In genomic region chr10:21635988-21636710, GRCm38 (mm10) we compare ENCODE assay signal across 21 mouse cellular contexts. TPM values are rescaled to one million over a fixed set of nuclear protein-coding genes. Genes with fewer than 3 reads are reported as not detected.
A peak's percentile ranks its signal among the peaks of the same experiment; 100 is the strongest.
DNase-seq lines count a peak whose midpoint lies in the region; ATAC-seq lines count a peak whose summit lies in the region.
"Had no signal": no experiment of that assay in that cellular context is flagged by ENCODE, and none has a peak within 500 bp of the region (broad histone marks: within the 10 kb centered on the region; RNA-seq: fewer than 3 reads in every experiment).

No protein-coding gene starts in this region.

- peaks cover 10% of the 10 kb centered on the region for H3K4me1 ChIP-seq in heart, embryonic 11.5 days (ENCODE audit: control insufficient read depth, insufficient read depth, low read length)
- H3K4me1 ChIP-seq in kidney, embryonic 15.5 days: no peaks in the 10 kb centered on the region
- H3K4me1 ChIP-seq: midbrain, embryonic 13.5 days had no signal

- no peak overlapping the region for H3K4me3 ChIP-seq in heart, embryonic 11.5 days (ENCODE audit: low read depth, low read length)
- H3K4me3 ChIP-seq in kidney, embryonic 15.5 days (replicated peaks): no peak overlapping the region
- H3K4me3 ChIP-seq: hindbrain, embryonic 12.5 days; limb, embryonic 15.5 days; midbrain, embryonic 13.5 days had no signal

- no peaks in the 10 kb centered on the region for H3K36me3 ChIP-seq in heart, embryonic 11.5 days (ENCODE audit: control insufficient read depth, insufficient read depth, low read length)
- no peaks in the 10 kb centered on the region for H3K36me3 ChIP-seq in kidney, embryonic 15.5 days
- H3K36me3 ChIP-seq: hindbrain, embryonic 12.5 days; limb, embryonic 15.5 days; midbrain, embryonic 13.5 days had no signal

- no peak for ATAC-seq in heart, embryonic 11.5 days (replicated peaks; ENCODE audit: insufficient number of reproducible peaks, low FRiP score, low TSS enrichment)
- ATAC-seq in kidney, embryonic 15.5 days (replicated peaks; ENCODE audit: low FRiP score): no peak
- ATAC-seq in common myeloid progenitor, adult 5-6 weeks (replicated peaks; ENCODE audit: low read depth, poor library complexity, severe bottlenecking): 0 out of 2 replicates have a peak, but pooled peaks have one; percentile 15
- ATAC-seq in monocyte, adult 5-6 weeks (replicated peaks; ENCODE audit: insufficient number of reproducible peaks, low FRiP score, low TSS enrichment, poor library complexity, severe bottlenecking): no peak
- ATAC-seq: forebrain, embryonic 14.5 days; midbrain, embryonic 13.5 days had no signal

- H3K27me3 ChIP-seq in heart, embryonic 11.5 days (ENCODE audit: control insufficient read depth, insufficient read depth, low read length): no peaks in the 10 kb centered on the region
- H3K27me3 ChIP-seq in kidney, embryonic 15.5 days: no peaks in the 10 kb centered on the region
- H3K27me3 ChIP-seq: hindbrain, embryonic 12.5 days; limb, embryonic 15.5 days; midbrain, embryonic 13.5 days had no signal

- H3K27ac ChIP-seq in heart, embryonic 11.5 days (ENCODE audit: low read depth, low read length): no peak overlapping the region
- H3K27ac ChIP-seq in kidney, embryonic 15.5 days: 0 out of 2 replicates have a peak overlapping the region, but pooled peaks have one; percentile 32
- H3K27ac ChIP-seq: hindbrain, embryonic 12.5 days; limb, embryonic 15.5 days; midbrain, embryonic 13.5 days had no signal

- no peak overlapping the region for H3K4me2 ChIP-seq in heart, embryonic 11.5 days
- no peak overlapping the region for H3K4me2 ChIP-seq in kidney, embryonic 15.5 days
- H3K4me2 ChIP-seq: hindbrain, embryonic 12.5 days; limb, embryonic 15.5 days; midbrain, embryonic 13.5 days had no signal

- intact Hi-C loops in heart, postnatal 25 days (cut with DNase I): no loop called here

- 59% methylated on average over 4 of the region's 4 CpGs for WGBS in heart, embryonic 11.5 days (ENCODE audit: insufficient replicate concordance)
- WGBS in kidney, embryonic 15.5 days: 85% methylated on average over 4 of the region's 4 CpGs

- no peak overlapping the region for H3K9ac ChIP-seq in heart, embryonic 11.5 days (ENCODE audit: low read depth, low read length)
- H3K9ac ChIP-seq in kidney, embryonic 15.5 days: no peak overlapping the region
- H3K9ac ChIP-seq: hindbrain, embryonic 12.5 days; limb, embryonic 15.5 days; liver, postnatal 0 days; midbrain, embryonic 13.5 days had no signal

- DNase-seq in heart, adult 11 months: peak; percentile 96
- DNase-seq in kidney, adult 8-10 months: no peak
- peak; percentile 9 for DNase-seq in heart, postnatal 25 days (ENCODE audit: low spot score)
- no peak for DNase-seq in ovary, postnatal 36 days (ENCODE audit: low spot score)
- DNase-seq: gastrocnemius, postnatal 25 days; liver, postnatal 0 days; right cerebral cortex, postnatal 25 days had no signal

- no peaks in the 10 kb centered on the region for H3K9me3 ChIP-seq in heart, embryonic 11.5 days (replicated peaks; ENCODE audit: control insufficient read depth, low read length)
- no peaks in the 10 kb centered on the region for H3K9me3 ChIP-seq in kidney, embryonic 15.5 days (replicated peaks)
- H3K9me3 ChIP-seq: hindbrain, embryonic 12.5 days; limb, embryonic 15.5 days; midbrain, embryonic 13.5 days had no signal

RNA-seq across cellular contexts. Expression of gene 1700020N01Rik, which starts 43.2 kb away (rescaled TPM):
- 0.28 and 0.30 TPM in 2 replicates for polyA plus RNA-seq in heart, embryonic 11.5 days (2014; fragmentation: Nextera tagmentation; extraction: Ambion mirVana)
- polyA plus RNA-seq in kidney, embryonic 15.5 days (2015; fragmentation: Nextera tagmentation; extraction: Ambion mirVana): not detected in 2 replicates
- total RNA-seq in common myeloid progenitor, adult 5-6 weeks (2017): not detected in 2 replicates
- not detected for total RNA-seq in heart, postnatal 25 days (2021)
- not detected in 3 replicates for total RNA-seq in monocyte, adult 5-6 weeks (2017)
- total RNA-seq: adrenal gland, adult 18-20 months; gastrocnemius, postnatal 25 days; left cerebral cortex, postnatal 10 days had no signal
- polyA plus RNA-seq: C2C12; forebrain, embryonic 14.5 days; hindbrain, embryonic 12.5 days; kidney, embryonic 14.5 days; limb, embryonic 15.5 days; midbrain, embryonic 13.5 days; neural tube, embryonic 11.5 days; urinary bladder, adult 2 months had no signal

Comparison
In these comparisons a context has a peak if more than half of its experiments do, and no peak if none do; other contexts are left out.
1. DNase-seq: peak in heart, adult 11 months (single experiment) and heart, postnatal 25 days (single experiment); none in kidney, adult 8-10 months (0 of 2) and ovary, postnatal 36 days (single experiment).